Mouse (Mus musculus) myocyte (in vitro differentiated cells): Measurements from ENCODE around the gene Il1rapl2. TPM values are rescaled to one million over a fixed set of nuclear protein-coding genes. Genes with fewer than 3 reads are reported as not detected.

ENCODE experiments used
- H3K27me3 ChIP-seq: one replicate; pipeline ENCODE4 v1.6.1; 2011; ENCODE audit not compliant: control insufficient read depth, insufficient read depth, insufficient read length
- H3K36me3 ChIP-seq: one replicate; pipeline ENCODE4 v1.6.1; 2011; ENCODE audit not compliant: control insufficient read depth, insufficient read depth
- H3K4me2 ChIP-seq: one replicate; pipeline ENCODE4 v1.6.1; 2011; ENCODE audit warnings: low read depth, control low read depth
- H3K4me3 ChIP-seq: one replicate; pipeline ENCODE4 v1.5.1; 2011; ENCODE audit warnings: mild to moderate bottlenecking, control low read depth, moderate library complexity
- H3K79me2 ChIP-seq: one replicate; pipeline ENCODE4 v1.6.1; 2011; ENCODE audit not compliant: control insufficient read depth, insufficient read depth
- H3ac ChIP-seq: one replicate; pipeline ENCODE4 v1.6.1; 2011; ENCODE audit not compliant: control insufficient read depth, insufficient read length
- CEBPB ChIP-seq: IDR thresholded peaks from 2 replicates; pipeline ENCODE4 v1.6.1; 2011; ENCODE audit warnings: mild to moderate bottlenecking, moderate library complexity; ENCODE audit not compliant: poor library complexity, insufficient read depth, severe bottlenecking
- E2F4 ChIP-seq: IDR thresholded peaks from one replicate; pipeline ENCODE4 v1.6.1; 2011; ENCODE audit warnings: mild to moderate bottlenecking, control low read depth, moderate library complexity; ENCODE audit not compliant: insufficient read depth
- MAX ChIP-seq: IDR thresholded peaks from one replicate; pipeline ENCODE4 v1.6.1; 2011; ENCODE audit warnings: low read depth, mild to moderate bottlenecking, control low read depth
- MYOD1 ChIP-seq, 3 experiments: IDR thresholded peaks; one replicate each; pipeline ENCODE4 v1.6.1; 2011; ENCODE audit warnings: control low read depth in 2 of 3, low read depth in 2 of 3, mild to moderate bottlenecking in 2 of 3, moderate library complexity in 1 of 3; ENCODE audit not compliant: insufficient read length in 2 of 3, control insufficient read depth in 1 of 3
- MYOG ChIP-seq, 3 experiments: IDR thresholded peaks; one replicate each; pipeline ENCODE4 v1.6.1; 2011; ENCODE audit warnings: control low read depth in 2 of 3, low read depth in 2 of 3, mild to moderate bottlenecking in 2 of 3; ENCODE audit not compliant: insufficient read length in 2 of 3, control insufficient read depth in 1 of 3, insufficient read depth in 1 of 3
- POLR2A ChIP-seq: IDR thresholded peaks from one replicate; pipeline ENCODE4 v1.6.1; 2011; ENCODE audit warnings: low read depth, mild to moderate bottlenecking, control low read depth, moderate library complexity; ENCODE audit not compliant: insufficient read length
- POLR2AphosphoS2 ChIP-seq: IDR thresholded peaks from one replicate; pipeline ENCODE4 v1.6.1; 2011; ENCODE audit warnings: low read depth, control low read depth; ENCODE audit not compliant: insufficient read length
- REST ChIP-seq: IDR thresholded peaks from one replicate; pipeline ENCODE4 v1.6.1; 2011; ENCODE audit warnings: mild to moderate bottlenecking, control low read depth, moderate library complexity; ENCODE audit not compliant: insufficient read depth, insufficient read length
- SRF ChIP-seq: IDR thresholded peaks from one replicate; pipeline ENCODE4 v1.6.1; 2011; ENCODE audit warnings: low read depth; ENCODE audit not compliant: control insufficient read depth, insufficient read length
- TCF12 ChIP-seq: IDR thresholded peaks from one replicate; pipeline ENCODE4 v1.6.1; 2011; ENCODE audit warnings: mild to moderate bottlenecking, control low read depth; ENCODE audit not compliant: poor library complexity, insufficient read depth, severe bottlenecking
- TCF3 ChIP-seq: IDR thresholded peaks from one replicate; pipeline ENCODE4 v1.6.1; 2011; ENCODE audit warnings: low read depth, control low read depth; ENCODE audit not compliant: insufficient read length
- USF1 ChIP-seq: IDR thresholded peaks from one replicate; pipeline ENCODE4 v1.6.1; 2011; ENCODE audit warnings: low read depth, mild to moderate bottlenecking, control low read depth, moderate library complexity
- polyA plus RNA-seq: library from polyadenylated mRNA; unstranded; fragments of >200 nt; fragmentation: generic; extraction: Trizol; gene quantifications from one replicate; pipeline ENCODE4 v1.2.1, GENCODE M21; 2012; ENCODE audit warnings: missing spikeins

The Il1rapl2 gene
- not detected for polyA plus RNA-seq

- H3K79me2 ChIP-seq: no peaks in the 10 kb centered on the region
- H3K4me3 ChIP-seq: no peak within 1 kb of the TSS
- no peaks in the 10 kb centered on the region for H3K27me3 ChIP-seq
- no peaks in the 10 kb centered on the region for H3K36me3 ChIP-seq
- H3ac ChIP-seq: no peak within 1 kb of the TSS
- TF ChIP-seq REST: no peak
- no peak for TF ChIP-seq MYOD1 (IDR thresholded peaks at IDR 0.05; ENCODE audit: control insufficient read depth in 1 of 3, insufficient read length in 2 of 3, low read depth in 2 of 3)
- TF ChIP-seq TCF12: no peak
- TF ChIP-seq CEBPB: no peak
- TF ChIP-seq TCF3: no peak
- no peak for TF ChIP-seq E2F4
- no peak for TF ChIP-seq POLR2A
- TF ChIP-seq MAX: no peak
- no peak for TF ChIP-seq USF1
- H3K4me2 ChIP-seq: no peak within 1 kb of the TSS
Measured at GRCm38 (mm10) chrX:137570321-137571195, at the start of gene Il1rapl2. Gene Il1rapl2, plus strand, starts transcription at chrX:137570608.

- H3K36me3 ChIP-seq: no peaks in the 10 kb centered on the region
- no peak for TF ChIP-seq USF1
- TF ChIP-seq MYOD1 (IDR thresholded peaks at IDR 0.05; ENCODE audit: control insufficient read depth in 1 of 3, insufficient read length in 2 of 3, low read depth in 2 of 3): no peak
- no peak for TF ChIP-seq CEBPB
- no peaks in the 10 kb centered on the region for H3K79me2 ChIP-seq
- H3K4me3 ChIP-seq: no peak overlapping the region
- H3K4me2 ChIP-seq: no peak overlapping the region
- no peaks in the 10 kb centered on the region for H3K27me3 ChIP-seq
- H3ac ChIP-seq: no peak overlapping the region
Measured at GRCm38 (mm10) chrX:137548348-137548747, 22.1 kb upstream of the Il1rapl2 start.

GRCm38 (mm10) chrX:137569472-137570188 is 778 bp upstream of the Il1rapl2 start:
- Histone ChIP-seq H3K27me3 (no peaks in the 10 kb centered on the region), H3K36me3 (no peaks in the 10 kb centered on the region), H3K4me3 (no peak overlapping the region), H3K4me2 (no peak overlapping the region), H3K79me2 (no peaks in the 10 kb centered on the region), H3ac (no peak overlapping the region)
- TF ChIP-seq REST (no peak), MYOD1 (IDR thresholded peaks at IDR 0.05; ENCODE audit: control insufficient read depth in 1 of 3, insufficient read length in 2 of 3, low read depth in 2 of 3) (no peak), SRF (no peak), MAX (no peak), POLR2A (no peak), TCF3 (no peak), CEBPB (no peak), POLR2AphosphoS2 (no peak), E2F4 (no peak), MYOG (IDR thresholded peaks at IDR 0.05; ENCODE audit: control insufficient read depth in 1 of 3, insufficient read depth in 1 of 3, insufficient read length in 2 of 3, low read depth in 2 of 3) (no peak), USF1 (no peak), TCF12 (no peak)

DNA sequence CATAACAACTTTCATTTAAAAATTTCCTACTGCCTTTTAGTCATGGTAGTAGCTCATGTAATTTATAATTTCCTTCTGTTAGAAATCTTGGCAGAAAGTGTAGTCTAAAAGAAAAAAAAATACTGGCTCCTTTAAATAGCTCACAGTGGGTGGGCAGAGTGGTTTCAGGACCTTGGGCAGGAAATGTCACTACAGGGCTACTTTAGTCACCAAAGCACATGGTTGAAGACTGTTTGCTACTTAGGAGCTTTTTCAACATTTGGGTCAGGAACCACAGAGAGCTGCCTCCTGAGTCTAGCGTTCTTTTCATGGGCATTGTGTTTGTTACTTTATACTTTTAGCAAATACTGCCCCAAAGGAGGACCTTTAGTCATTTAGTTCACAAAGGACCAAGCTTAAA is 12.2 kb downstream of the Il1rapl2 start:
- Histone ChIP-seq H3K4me3 (no peak overlapping the region), H3K79me2 (no peaks in the 10 kb centered on the region), H3ac (no peak overlapping the region), H3K36me3 (no peaks in the 10 kb centered on the region), H3K4me2 (no peak overlapping the region), H3K27me3 (no peaks in the 10 kb centered on the region)
- TF ChIP-seq MAX (no peak), MYOG (IDR thresholded peaks at IDR 0.05; ENCODE audit: control insufficient read depth in 1 of 3, insufficient read depth in 1 of 3, insufficient read length in 2 of 3, low read depth in 2 of 3) (no peak), POLR2AphosphoS2 (no peak), E2F4 (no peak), MYOD1 (IDR thresholded peaks at IDR 0.05; ENCODE audit: control insufficient read depth in 1 of 3, insufficient read length in 2 of 3, low read depth in 2 of 3) (no peak), TCF12 (no peak), REST (no peak), USF1 (no peak), CEBPB (no peak), SRF (no peak), POLR2A (no peak), TCF3 (no peak)
